Comparison of ENCODE assay signal across 10 mouse cellular contexts in the genomic region with DNA sequence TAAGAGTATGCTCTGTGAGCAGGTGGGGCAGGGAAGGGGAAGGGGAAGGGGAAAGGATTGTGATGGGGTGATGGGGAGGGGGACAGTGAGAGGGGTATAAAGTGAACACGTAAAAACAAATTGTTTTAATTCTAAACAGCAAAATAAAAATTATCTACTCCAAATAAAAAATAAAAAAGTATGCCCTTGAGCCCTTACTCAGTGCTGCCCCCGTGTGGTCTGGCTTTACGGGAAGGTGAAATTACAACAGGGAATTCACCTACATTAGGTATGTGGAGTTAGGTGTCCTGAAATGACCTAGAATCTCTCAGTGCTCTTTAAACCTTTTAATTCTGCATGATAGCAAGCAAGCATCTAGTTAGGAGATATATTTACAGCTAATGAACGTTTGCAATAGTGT.
DNase-seq lines count a peak whose midpoint lies in the region; ATAC-seq and TF ChIP-seq lines count a peak whose summit lies in the region.
"Had no signal": no experiment of that assay in that cellular context is flagged by ENCODE, and none has a peak within 500 bp of the region (broad histone marks: within the 10 kb centered on the region; RNA-seq: fewer than 3 reads in every experiment).

No protein-coding gene starts in this region.

- H3K4me1 ChIP-seq in cerebellum, adult 2 months (ENCODE audit: control insufficient read depth, insufficient read depth, low read length) = peaks cover 9% of the 10 kb centered on the region; the same call in 1 of the 2 replicates
- no peaks in the 10 kb centered on the region for H3K4me1 ChIP-seq in midbrain, embryonic 14.5 days (ENCODE audit: control insufficient read depth, insufficient read depth, low read length)
- H3K4me1 ChIP-seq in midbrain, embryonic 11.5 days (ENCODE audit: control insufficient read depth, insufficient read depth, low read length) = no peaks in the 10 kb centered on the region
- H3K4me1 ChIP-seq: hindbrain, embryonic 15.5 days had no signal

- H3K9me3 ChIP-seq in midbrain, embryonic 14.5 days (ENCODE audit: control insufficient read depth, low read length) = no peaks in the 10 kb centered on the region
- H3K9me3 ChIP-seq in midbrain, embryonic 11.5 days (ENCODE audit: control insufficient read depth, low read length) = no peaks in the 10 kb centered on the region
- H3K9me3 ChIP-seq: hindbrain, embryonic 15.5 days had no signal

- TF ChIP-seq CTCF in cerebellum, adult 2 months (IDR thresholded peaks at IDR 0.05; ENCODE audit: borderline replicate concordance, insufficient read depth, low read depth, low read length) = peak; percentile 54; the same call in 1 of the 2 replicates

- no peak for ATAC-seq in midbrain, embryonic 14.5 days (ENCODE audit: low FRiP score, low TSS enrichment)
- no peak for ATAC-seq in midbrain, embryonic 11.5 days (ENCODE audit: low FRiP score)

- H3K9ac ChIP-seq in midbrain, embryonic 14.5 days (replicated peaks; ENCODE audit: low read length) = no peak overlapping the region
- no peak overlapping the region for H3K9ac ChIP-seq in midbrain, embryonic 11.5 days (ENCODE audit: low read length)
- H3K9ac ChIP-seq: hindbrain, embryonic 15.5 days had no signal

- DNase-seq in cerebellum, adult 2 months = peak in 1 of 2 experiments; percentile 35
- no peak for DNase-seq in cerebellum, adult 9-11 months
- peak; percentile 15 for DNase-seq in midbrain, embryonic 14.5 days
- no peak for DNase-seq in midbrain, embryonic 11.5 days (ENCODE audit: low spot score, missing footprints)
- DNase-seq in adrenal gland, postnatal 36 days = peak; percentile 64 to 79
- peak; percentile 47 to 70 for DNase-seq in kidney, postnatal 25 days
- DNase-seq in yolk sac, embryonic 10.5 days (ENCODE audit: low spot score) = no peak
- DNase-seq in layer of hippocampus, adult 11-12 months (ENCODE audit: low spot score) = no peak

- H3K36me3 ChIP-seq in midbrain, embryonic 14.5 days (ENCODE audit: control insufficient read depth, insufficient read depth, low read length) = no peaks in the 10 kb centered on the region
- no peaks in the 10 kb centered on the region for H3K36me3 ChIP-seq in midbrain, embryonic 11.5 days (ENCODE audit: control insufficient read depth, insufficient read depth, low read length)
- H3K36me3 ChIP-seq: hindbrain, embryonic 15.5 days had no signal

- no peak overlapping the region for H3K4me3 ChIP-seq in cerebellum, adult 2 months (replicated peaks; ENCODE audit: insufficient read depth, low read depth, low read length)
- no peak overlapping the region for H3K4me3 ChIP-seq in midbrain, embryonic 14.5 days (replicated peaks; ENCODE audit: low read depth, low read length)
- no peak overlapping the region for H3K4me3 ChIP-seq in midbrain, embryonic 11.5 days (ENCODE audit: low read depth, low read length)
- H3K4me3 ChIP-seq: hindbrain, embryonic 15.5 days; myocyte had no signal

- no peak for TF ChIP-seq POLR2A in cerebellum, adult 2 months (IDR thresholded peaks at IDR 0.05; ENCODE audit: borderline replicate concordance, insufficient read depth, low read length)

- no peaks in the 10 kb centered on the region for H3K27me3 ChIP-seq in cerebellum, adult 2 months (ENCODE audit: control insufficient read depth, insufficient read depth, low read length)
- no peaks in the 10 kb centered on the region for H3K27me3 ChIP-seq in midbrain, embryonic 14.5 days (ENCODE audit: control insufficient read depth, insufficient read depth, low read length)
- no peaks in the 10 kb centered on the region for H3K27me3 ChIP-seq in midbrain, embryonic 11.5 days (ENCODE audit: control insufficient read depth, insufficient read depth, low read length)
- H3K27me3 ChIP-seq: hindbrain, embryonic 15.5 days had no signal

- 48% methylated on average over 4 of the region's 4 CpGs for WGBS in cerebellum, adult 2 months
- WGBS in midbrain, embryonic 14.5 days = 48% methylated on average over 4 of the region's 4 CpGs
- 45% methylated on average over 4 of the region's 4 CpGs for WGBS in midbrain, embryonic 11.5 days

- H3K27ac ChIP-seq in cerebellum, adult 2 months (ENCODE audit: insufficient read depth, low read length) = no peak overlapping the region
- H3K27ac ChIP-seq in midbrain, embryonic 14.5 days (replicated peaks; ENCODE audit: low read depth, low read length) = no peak overlapping the region
- no peak overlapping the region for H3K27ac ChIP-seq in midbrain, embryonic 11.5 days (ENCODE audit: low read depth, low read length)
- H3K27ac ChIP-seq: hindbrain, embryonic 15.5 days had no signal

- no peak overlapping the region for H3K4me2 ChIP-seq in midbrain, embryonic 14.5 days (ENCODE audit: low read length)
- H3K4me2 ChIP-seq in midbrain, embryonic 11.5 days = no peak overlapping the region
- H3K4me2 ChIP-seq: hindbrain, embryonic 15.5 days had no signal

Comparison
In these comparisons a context has a peak if more than half of its experiments do, and no peak if none do; other contexts are left out.
1. DNase-seq: peak in midbrain, embryonic 14.5 days (single experiment), adrenal gland, postnatal 36 days (2 of 2) and kidney, postnatal 25 days (2 of 2); none in cerebellum, adult 9-11 months (single experiment), midbrain, embryonic 11.5 days (single experiment), yolk sac, embryonic 10.5 days (single experiment) and layer of hippocampus, adult 11-12 months (single experiment).